Mouse (Mus musculus) cerebellum, postnatal 36 days (tissue): ENCODE results near the gene Lrrc29.
A peak's percentile ranks its signal among the peaks of the same experiment; 100 is the strongest.

Source experiments
- DNase-seq, 2 experiments: peaks; one replicate each; pipeline ENCODE4 v3.0.0; 2021 to 2022; ENCODE audit warnings: mixed read lengths in 2 of 2

Gene Lrrc29

GRCm38 (mm10) chr8:105343791-105344574, 17.9 kb upstream of the Lrrc29 start:
- DNase-seq: no peak

GRCm38 (mm10) chr8:105342768-105343167, 16.7 kb upstream of the Lrrc29 start:
- no peak for DNase-seq

GRCm38 (mm10) chr8:105341399-105341798, 15.3 kb upstream of the Lrrc29 start:
- DNase-seq: no peak

GRCm38 (mm10) chr8:105339886-105340635, 14.0 kb upstream of the Lrrc29 start:
- DNase-seq: no peak

- no peak for DNase-seq
Measured at GRCm38 (mm10) chr8:105338992-105339391, 12.9 kb upstream of the Lrrc29 start.

GRCm38 (mm10) chr8:105336373-105337130, 10.5 kb upstream of the Lrrc29 start:
- DNase-seq: no peak

- DNase-seq: no peak
Measured at GRCm38 (mm10) chr8:105332523-105332922, 6.4 kb upstream of the Lrrc29 start.

GRCm38 (mm10) chr8:105331931-105332330, 5.9 kb upstream of the Lrrc29 start:
- DNase-seq: no peak

GRCm38 (mm10) chr8:105331469-105331868, 5.4 kb upstream of the Lrrc29 start:
- no peak for DNase-seq

- DNase-seq: no peak
Measured at GRCm38 (mm10) chr8:105330325-105330724, 4.2 kb upstream of the Lrrc29 start.

- DNase-seq: no peak
Measured at GRCm38 (mm10) chr8:105326968-105327367, 890 bp upstream of the Lrrc29 start.

GRCm38 (mm10) chr8:105325641-105326093, 411 bp downstream of the Lrrc29 start:
- DNase-seq: no peak

GRCm38 (mm10) chr8:105323183-105323582, 2.9 kb downstream of the Lrrc29 start:
- DNase-seq: no peak

- DNase-seq: no peak
Measured at GRCm38 (mm10) chr8:105318662-105319190, 7.4 kb downstream of the Lrrc29 start.

- DNase-seq: no peak
Measured at GRCm38 (mm10) chr8:105317941-105318340, 8.1 kb downstream of the Lrrc29 start.

- peak; percentile 52 to 57 for DNase-seq
Measured at GRCm38 (mm10) chr8:105315073-105315769, 10.9 kb downstream of the Lrrc29 start.

- no peak for DNase-seq
Measured at GRCm38 (mm10) chr8:105313622-105314402, 12.3 kb downstream of the Lrrc29 start.

- peak in 1 of 2 experiments; percentile 46 for DNase-seq
Measured at GRCm38 (mm10) chr8:105312891-105313481, 13.1 kb downstream of the Lrrc29 start.

- DNase-seq: no peak
Measured at GRCm38 (mm10) chr8:105311718-105312117, 14.4 kb downstream of the Lrrc29 start.

GRCm38 (mm10) chr8:105310118-105310517, 16.0 kb downstream of the Lrrc29 start:
- peak in 1 of 2 experiments; percentile 46 for DNase-seq
